Mouse (Mus musculus) layer of hippocampus, postnatal 10 days (tissue): ENCODE measurements around the gene Plac9b. TPM values are rescaled to one million over a fixed set of nuclear protein-coding genes. Genes with fewer than 3 reads are reported as not detected.

ENCODE experiments used
- total RNA-seq, 2 experiments: library from RNA; stranded (reverse); gene quantifications; 2 replicates each; pipeline ENCODE4 v1.2.3; 2021

Plac9b gene
- total RNA-seq, 2 experiments from 2014 or later, result 32.8 to 47.4 TPM

Other genes starting within 250 kb of the Plac9b start
- gene Cphx1, start 244.2 kb downstream of the Plac9b start, total RNA-seq, result not detected
- 1 to 10 TPM in 1 of 2 experiments, not detected in 1; 1.3 TPM for gene Duxbl1, start 203.9 kb downstream of the Plac9b start, total RNA-seq
- gene Gm9780, start 139.8 kb downstream of the Plac9b start, total RNA-seq, result 10 to 100 TPM; 17.5 to 18.8 TPM
- 10 to 100 TPM; 35.1 to 52.3 TPM for gene Tmem254c, start 115.1 kb downstream of the Plac9b start, total RNA-seq
- not detected for gene Cphx2, start 101.0 kb downstream of the Plac9b start, total RNA-seq
- gene Cphx3, start 100.2 kb downstream of the Plac9b start, total RNA-seq, result not detected
- 1 to 10 TPM in 1 of 2 experiments, under 1 TPM in 1; 0.22 to 1.1 TPM for gene Duxbl2, start 64.1 kb downstream of the Plac9b start, total RNA-seq
- gene Tmem254b, start 24.6 kb upstream of the Plac9b start, total RNA-seq, result 10 to 100 TPM; 38.9 to 45.9 TPM
- gene Duxbl3, start 75.5 kb upstream of the Plac9b start, total RNA-seq, result 1 to 10 TPM; 2.6 to 2.9 TPM